Mouse (Mus musculus) lung, postnatal 0 days (tissue): ENCODE data around the gene Stx1b.

Experiments
- CTCF ChIP-seq: IDR thresholded peaks from 2 replicates; pipeline ENCODE4 v1.5.1; 2016; ENCODE audit warnings: antibody characterized with exemption, mild to moderate bottlenecking
- EP300 ChIP-seq: IDR thresholded peaks from 2 replicates; pipeline ENCODE4 v1.6.1; 2016; ENCODE audit warnings: antibody characterized with exemption, mild to moderate bottlenecking, control low read depth

- TF ChIP-seq CTCF = no peak
- no peak for TF ChIP-seq EP300
These were observed 58.6 kb downstream of the Stx1b start for GRCm38 (mm10) chr7:127765756-127766155.
